In the genomic region with DNA sequence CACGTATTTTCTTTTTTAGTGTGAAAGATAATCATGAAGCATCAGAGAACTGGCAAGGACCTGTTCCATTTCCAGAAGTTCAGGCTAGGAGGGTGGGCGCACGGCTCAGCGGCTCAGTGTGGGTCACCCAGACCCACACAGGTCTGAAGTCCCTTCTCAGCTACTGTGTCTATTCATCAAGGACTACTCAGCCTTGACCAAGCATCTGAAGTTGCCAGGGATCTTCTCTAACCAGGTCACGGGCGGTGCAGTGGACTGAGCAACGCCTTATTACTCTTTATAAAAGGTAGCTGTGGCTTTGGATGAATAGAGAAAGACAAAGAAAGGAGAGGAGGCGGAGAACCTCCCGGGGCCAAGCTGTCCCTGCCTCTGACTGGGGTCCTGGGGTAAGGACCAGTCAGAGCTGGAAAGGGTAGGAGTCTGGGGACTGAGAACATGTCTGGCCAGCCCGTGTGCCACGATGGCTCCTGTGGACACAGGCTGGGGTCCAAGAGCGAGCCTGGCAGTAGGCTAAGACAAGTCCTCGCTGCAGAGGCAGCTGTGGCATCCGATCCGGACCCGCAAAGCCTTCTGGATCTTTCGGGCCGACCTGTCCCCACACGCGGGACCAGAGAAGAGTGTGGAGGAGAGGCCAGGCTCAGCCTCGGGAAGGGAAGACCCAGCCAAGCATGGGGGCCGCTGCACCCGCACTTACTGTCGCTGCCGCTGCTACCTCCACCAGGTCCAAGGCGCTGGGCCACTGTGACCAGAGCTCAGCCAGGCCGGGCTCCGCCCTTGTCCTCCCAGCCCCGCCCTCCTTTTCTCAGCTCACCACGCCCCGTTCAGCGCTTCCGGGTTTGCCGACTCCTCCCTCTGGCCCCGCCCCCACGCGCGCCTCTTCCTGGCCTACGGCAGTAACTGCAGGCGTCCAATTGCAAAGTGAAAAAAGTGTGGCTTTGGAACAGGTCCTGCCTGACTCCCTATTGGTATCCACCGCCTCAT, we compare ENCODE assay signal across 8 mouse cellular contexts. TPM values are rescaled to one million over a fixed set of nuclear protein-coding genes. Genes with fewer than 3 reads are reported as not detected.
DNase-seq lines count a peak whose midpoint lies in the region; ATAC-seq and TF ChIP-seq lines count a peak whose summit lies in the region.

Gene Slc29a3 (minus strand): TSS at position 755 of the 981 bp plus-strand sequence.

- TF ChIP-seq CTCF in bone marrow, adult 2 months (IDR thresholded peaks at IDR 0.05; ENCODE audit: control insufficient read depth, insufficient read depth, low read length), result peak; percentile 37; the same call in 1 of the 2 replicates
- TF ChIP-seq CTCF in midbrain, postnatal 0 days (IDR thresholded peaks at IDR 0.05), result peak; percentile 79

- TF ChIP-seq POLR2A in bone marrow, adult 2 months (IDR thresholded peaks at IDR 0.05; ENCODE audit: borderline replicate concordance, control insufficient read depth, low read depth, low read length), result peak; percentile 98
- peak; percentile 96; the same call in 1 of the 2 replicates for TF ChIP-seq POLR2A in limb, embryonic 14.5 days (IDR thresholded peaks at IDR 0.05; ENCODE audit: borderline replicate concordance, extremely low read depth, insufficient read depth, insufficient read length)

- H3K27ac ChIP-seq in bone marrow, adult 2 months (ENCODE audit: control insufficient read depth, insufficient read depth, low read depth, low read length, poor library complexity), result peak within 1 kb of the TSS; percentile 31
- peak within 1 kb of the TSS; percentile 79 for H3K27ac ChIP-seq in embryonic facial prominence, embryonic 15.5 days (replicated peaks)
- H3K27ac ChIP-seq in limb, embryonic 14.5 days (replicated peaks; ENCODE audit: low read depth, low read length), result peak within 1 kb of the TSS; percentile 40
- peak within 1 kb of the TSS; percentile 62 for H3K27ac ChIP-seq in midbrain, postnatal 0 days (ENCODE audit: low read depth, low read length)

- no peaks in the 10 kb centered on the region for H3K4me1 ChIP-seq in bone marrow, adult 2 months (ENCODE audit: control insufficient read depth, insufficient read depth, low read length)
- H3K4me1 ChIP-seq in embryonic facial prominence, embryonic 15.5 days, result peaks cover 29% of the 10 kb centered on the region
- peaks cover 11% of the 10 kb centered on the region for H3K4me1 ChIP-seq in limb, embryonic 14.5 days (ENCODE audit: control insufficient read depth, insufficient read depth, low read length)
- H3K4me1 ChIP-seq in midbrain, postnatal 0 days (ENCODE audit: insufficient read depth, low read length), result peaks cover 8% of the 10 kb centered on the region; the same call in 1 of the 2 replicates

- peak within 1 kb of the TSS; percentile 69 for H3K9ac ChIP-seq in embryonic facial prominence, embryonic 15.5 days
- H3K9ac ChIP-seq in limb, embryonic 14.5 days (ENCODE audit: low read depth, low read length, severe bottlenecking), result peak within 1 kb of the TSS; percentile 80
- peak within 1 kb of the TSS; percentile 67 for H3K9ac ChIP-seq in midbrain, postnatal 0 days (replicated peaks; ENCODE audit: low read length, poor library complexity, severe bottlenecking)

- peak within 1 kb of the TSS; percentile 75 for H3K4me2 ChIP-seq in embryonic facial prominence, embryonic 15.5 days (replicated peaks)
- H3K4me2 ChIP-seq in limb, embryonic 14.5 days (replicated peaks; ENCODE audit: low read depth, low read length, severe bottlenecking), result peak within 1 kb of the TSS; percentile 63
- peak within 1 kb of the TSS; percentile 92 for H3K4me2 ChIP-seq in midbrain, postnatal 0 days (ENCODE audit: low read depth, low read length, poor library complexity, severe bottlenecking)

- ATAC-seq in embryonic facial prominence, embryonic 15.5 days (ENCODE audit: insufficient number of reproducible peaks, low FRiP score, low TSS enrichment, low read depth), result peak; percentile 93
- ATAC-seq in limb, embryonic 14.5 days (ENCODE audit: low FRiP score, low read depth), result peak; percentile 95
- ATAC-seq in midbrain, postnatal 0 days (ENCODE audit: low FRiP score), result peak; percentile 87

- peak within 1 kb of the TSS; percentile 81 for H3K4me3 ChIP-seq in bone marrow, adult 2 months (replicated peaks; ENCODE audit: control insufficient read depth, low read depth, low read length)
- H3K4me3 ChIP-seq in embryonic facial prominence, embryonic 15.5 days (replicated peaks), result peak within 1 kb of the TSS; percentile 76
- peak within 1 kb of the TSS; percentile 46 for H3K4me3 ChIP-seq in limb, embryonic 14.5 days (replicated peaks; ENCODE audit: low read length)
- peak within 1 kb of the TSS; percentile 49 for H3K4me3 ChIP-seq in midbrain, postnatal 0 days (ENCODE audit: low read depth, low read length)

- peaks cover 21% of the 10 kb centered on the region for H3K36me3 ChIP-seq in embryonic facial prominence, embryonic 15.5 days
- H3K36me3 ChIP-seq in limb, embryonic 14.5 days (ENCODE audit: control insufficient read depth, insufficient read depth, low read length), result 0 out of 2 replicates have a peak, but pooled peaks cover 2% of the 10 kb centered on the region
- no peaks in the 10 kb centered on the region for H3K36me3 ChIP-seq in midbrain, postnatal 0 days (ENCODE audit: insufficient read depth, low read length)

- no peaks in the 10 kb centered on the region for H3K27me3 ChIP-seq in embryonic facial prominence, embryonic 15.5 days
- no peaks in the 10 kb centered on the region for H3K27me3 ChIP-seq in limb, embryonic 14.5 days (ENCODE audit: control insufficient read depth, insufficient read depth, low read length)
- no peaks in the 10 kb centered on the region for H3K27me3 ChIP-seq in midbrain, postnatal 0 days (ENCODE audit: insufficient read depth, low read length)

- WGBS in bone marrow, adult 2 months, result 2% methylated on average over 41 of the region's 41 CpGs
- WGBS in embryonic facial prominence, embryonic 15.5 days, result 9% methylated on average over 41 of the region's 41 CpGs
- 13% methylated on average over 39 of the region's 41 CpGs for WGBS in limb, embryonic 14.5 days
- 4% methylated on average over 37 of the region's 41 CpGs for WGBS in midbrain, postnatal 0 days

- peak; percentile 96 for DNase-seq in 416B (ENCODE audit: low read depth)
- peak; percentile 95 for DNase-seq in heart, adult 8-10 months (ENCODE audit: low spot score)
- DNase-seq in kidney, adult 9 months, result peak; percentile 98
- peak; percentile 96 for DNase-seq in limb, embryonic 14.5 days (ENCODE audit: low spot score)
- DNase-seq in midbrain, postnatal 0 days (ENCODE audit: low spot score), result peak; percentile 95
- peak; percentile 95 to 97 for DNase-seq in spleen, postnatal 14 days (ENCODE audit: low spot score in 2 of 2)

- H3K9me3 ChIP-seq in embryonic facial prominence, embryonic 15.5 days (replicated peaks), result no peaks in the 10 kb centered on the region
- no peaks in the 10 kb centered on the region for H3K9me3 ChIP-seq in limb, embryonic 14.5 days (ENCODE audit: control insufficient read depth, low read length)
- H3K9me3 ChIP-seq in midbrain, postnatal 0 days (ENCODE audit: low read length), result no peaks in the 10 kb centered on the region

RNA-seq across cellular contexts. Expression of gene Slc29a3, which starts in this region (rescaled TPM):
- 3.7 and 8.5 TPM in 2 replicates for polyA plus RNA-seq in bone marrow, adult 2 months (2011; ENCODE audit: insufficient read depth, insufficient read length, low replicate concordance, missing spikeins)
- polyA plus RNA-seq in embryonic facial prominence, embryonic 15.5 days (2015; fragmentation: Nextera tagmentation; extraction: Ambion mirVana), result 12.8 and 14.0 TPM in 2 replicates
- 1 to 10 TPM; 3.5 to 4.9 (median 3.8) TPM for total RNA-seq in heart, adult 8-10 months (2022)
- polyA plus RNA-seq in limb, embryonic 14.5 days (2012; rRNA removed), result 10.0 and 13.7 TPM in 2 replicates
- polyA plus RNA-seq in limb, embryonic 14.5 days (2014; fragmentation: Nextera tagmentation; extraction: Ambion mirVana), result 10.4 and 10.6 TPM in 2 replicates
- 7.3 and 7.8 TPM in 2 replicates for total RNA-seq in midbrain, postnatal 0 days (2014; rRNA removed)
- polyA plus RNA-seq in midbrain, postnatal 0 days (2015; fragmentation: Nextera tagmentation; extraction: Ambion mirVana), result 6.9 and 8.5 TPM in 2 replicates

Comparison
In these comparisons a context has a peak if more than half of its experiments do, and no peak if none do; other contexts are left out.
1. Peak in every context shown above with its lines: DNase-seq, ATAC-seq, H3K4me3 ChIP-seq and H3K27ac ChIP-seq.